Mouse (Mus musculus): ENCODE data around the gene Ndufaf5. TPM values are rescaled to one million over a fixed set of nuclear protein-coding genes. Genes with fewer than 3 reads are reported as not detected.

Ndufaf5 gene
- polyA plus RNA-seq, 1 experiment = 18.9 TPM

DNA sequence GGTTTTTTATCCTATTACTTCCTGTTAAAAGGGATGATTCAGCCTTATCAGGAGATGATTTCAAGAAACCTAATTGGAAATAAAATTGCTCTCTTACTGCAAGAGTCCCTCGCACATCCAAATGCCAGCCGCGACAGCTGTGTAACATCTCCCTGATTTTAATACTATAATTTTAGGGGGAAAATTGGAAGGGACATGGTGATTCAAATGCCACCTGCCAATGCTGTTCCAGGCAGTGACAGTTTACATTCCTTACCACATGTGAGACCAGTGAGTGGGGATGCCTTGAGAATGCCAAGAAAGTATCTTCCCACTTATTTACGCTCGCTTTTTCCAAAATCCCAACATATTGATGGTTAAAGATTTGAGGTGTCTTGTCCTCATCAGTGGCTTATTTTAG is 72.7 kb downstream of the Ndufaf5 start:
- Histone ChIP-seq H3K79me3 (ENCODE audit: low read depth) (no peaks in the 10 kb centered on the region), H3K79me2 (ENCODE audit: control insufficient read depth, insufficient read depth) (no peaks in the 10 kb centered on the region), H3K36me3 (ENCODE audit: control insufficient read depth, insufficient read depth) (no peaks in the 10 kb centered on the region), H3ac (ENCODE audit: control insufficient read depth, insufficient read length, low read depth) (no peak overlapping the region), H3K4me3 (ENCODE audit: insufficient read depth, poor library complexity, severe bottlenecking) (no peak overlapping the region), H3K27me3 (ENCODE audit: control insufficient read depth, insufficient read depth, insufficient read length) (no peaks in the 10 kb centered on the region)
- no peak for TF ChIP-seq MYOG (IDR thresholded peaks at IDR 0.05; ENCODE audit: control insufficient read depth, extremely low read depth, insufficient read length)
- TF ChIP-seq MAX (IDR thresholded peaks at IDR 0.05) = no peak
- no peak for TF ChIP-seq CEBPB (IDR thresholded peaks at IDR 0.05; ENCODE audit: low read depth)
- no peak for TF ChIP-seq USF1 (IDR thresholded peaks at IDR 0.05; ENCODE audit: low read depth)
- TF ChIP-seq MYOD1 (IDR thresholded peaks at IDR 0.05; ENCODE audit: control insufficient read depth, insufficient read length, low read depth) = no peak
- TF ChIP-seq FOSL1 (IDR thresholded peaks at IDR 0.05; ENCODE audit: insufficient read depth, low read length, poor library complexity, severe bottlenecking) = no peak
- no peak for TF ChIP-seq CTCF (IDR thresholded peaks at IDR 0.05; ENCODE audit: control insufficient read depth, insufficient read depth, insufficient read length)

Other genes with a start within 250 kb of the Ndufaf5 start
- gene Tasp1, start 103.8 kb upstream of the Ndufaf5 start, polyA plus RNA-seq (2012; fragmentation: generic; extraction: Trizol) = 5.5 TPM
- not detected for gene Gm17374, start 18.6 kb upstream of the Ndufaf5 start, polyA plus RNA-seq (2012; fragmentation: generic; extraction: Trizol)
- 5.0 TPM for gene Esf1, start 85 bp upstream of the Ndufaf5 start, polyA plus RNA-seq (2012; fragmentation: generic; extraction: Trizol)
- not detected for gene Sel1l2, start 219.1 kb downstream of the Ndufaf5 start, polyA plus RNA-seq (2012; fragmentation: generic; extraction: Trizol)
- gene Macrod2, start 224.7 kb downstream of the Ndufaf5 start, polyA plus RNA-seq (2012; fragmentation: generic; extraction: Trizol) = 0.95 TPM